Mouse (Mus musculus) kidney, embryonic 15.5 days (tissue): Measurements from ENCODE around the gene Zfp367. TPM values are rescaled to one million over a fixed set of nuclear protein-coding genes. Genes with fewer than 3 reads are reported as not detected.
A peak's percentile ranks its signal among the peaks of the same experiment; 100 is the strongest.

ENCODE experiments used
- ATAC-seq: fragments of 200-750 bp; cut with Nextera tagmentation; replicated peaks from 2 replicates; pipeline ENCODE4 v1.8.0; 2017; ENCODE audit warnings: moderate TSS enrichment; ENCODE audit not compliant: low FRiP score
- H3K27ac ChIP-seq: fragments of 300-500 bp; sonication (generic); 2 replicates; pipeline ENCODE4 v1.5.1; 2015; ENCODE audit warnings: mild to moderate bottlenecking, inconsistent platforms
- H3K27me3 ChIP-seq: fragments of 300-500 bp; sonication (generic); 2 replicates; pipeline ENCODE4 v1.6.1; 2015; ENCODE audit warnings: inconsistent platforms
- H3K36me3 ChIP-seq: fragments of 300-500 bp; sonication (generic); 2 replicates; pipeline ENCODE4 v1.6.1; 2015; ENCODE audit warnings: inconsistent platforms
- H3K4me1 ChIP-seq: fragments of 300-500 bp; sonication (generic); 2 replicates; pipeline ENCODE4 v1.6.1; 2015; ENCODE audit warnings: inconsistent platforms
- H3K4me2 ChIP-seq: fragments of 300-500 bp; sonication (generic); 2 replicates; pipeline ENCODE4 v1.6.1; 2015; ENCODE audit warnings: moderate library complexity, mild to moderate bottlenecking, inconsistent platforms
- H3K4me3 ChIP-seq: fragments of 300-500 bp; sonication (generic); replicated peaks from 2 replicates; pipeline ENCODE4 v1.5.1; 2015; ENCODE audit warnings: mild to moderate bottlenecking, inconsistent platforms
- H3K9ac ChIP-seq: fragments of 300-500 bp; sonication (generic); 2 replicates; pipeline ENCODE4 v1.6.1; 2015; ENCODE audit warnings: mild to moderate bottlenecking, inconsistent platforms
- H3K9me3 ChIP-seq: fragments of 300-500 bp; sonication (generic); replicated peaks from 2 replicates; pipeline ENCODE4 v1.6.1; 2016; ENCODE audit warnings: inconsistent platforms
- WGBS: fragments of 180-500 bp; shearing (Covaris S2); methylation state at CpG from one replicate; pipeline ENCODE4 v1.1.7; 2015; ENCODE audit warnings: mixed read lengths; 5-methylcytosine and 5-hydroxymethylcytosine counted together
- polyA plus RNA-seq: library from polyadenylated mRNA; unstranded; fragments of >200 nt; fragmentation: Nextera tagmentation; extraction: Ambion mirVana; gene quantifications from 2 replicates; pipeline ENCODE4 v1.2.1, GENCODE M21; 2015

Gene Zfp367
- polyA plus RNA-seq, 1 experiment from 2014 or later = 17.6 TPM

DNA sequence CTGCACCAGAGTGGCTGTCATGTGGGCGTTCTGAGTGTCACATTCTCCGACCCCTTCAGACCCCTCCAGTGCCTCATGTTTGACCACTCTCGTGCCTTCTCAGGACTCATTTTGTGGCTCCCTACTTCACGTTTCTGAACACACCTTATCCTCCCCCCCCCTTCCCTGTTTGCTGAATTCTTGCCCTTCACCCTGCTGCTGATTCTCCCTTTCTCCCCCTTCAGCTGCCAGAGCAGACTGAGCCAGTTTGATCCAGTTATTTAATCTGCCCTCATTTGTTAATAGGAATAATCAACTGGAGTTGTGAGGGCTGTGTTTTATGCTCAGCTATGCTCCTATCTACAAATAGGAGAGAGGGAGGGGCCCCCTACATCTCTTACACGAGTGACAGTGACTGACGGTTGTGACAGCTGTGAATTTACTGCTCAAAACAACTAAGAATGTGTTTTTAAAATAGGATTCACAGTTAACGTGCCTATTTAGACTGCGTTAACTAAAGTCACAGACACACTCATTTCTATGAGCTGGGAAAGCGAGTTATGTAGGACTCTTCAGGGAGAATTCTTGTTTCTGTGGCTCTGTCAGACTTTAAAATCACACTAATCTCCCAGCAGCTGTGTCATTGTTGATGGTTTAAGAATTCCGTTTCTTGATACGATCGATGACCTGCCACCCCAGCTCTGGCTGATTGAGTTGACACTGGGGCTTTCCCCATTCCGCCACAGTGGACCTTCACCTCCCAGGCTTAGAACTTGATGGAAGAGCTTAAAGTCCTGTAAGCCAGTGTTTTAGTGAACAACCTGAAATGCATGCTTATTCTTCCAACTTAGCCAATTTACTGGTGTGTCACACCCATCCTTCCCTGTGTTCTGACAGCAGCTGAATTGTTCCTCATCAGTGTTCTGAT, 26.0 kb upstream of the Zfp367 start:
- no peaks in the 10 kb centered on the region for H3K9me3 ChIP-seq
- H3K27me3 ChIP-seq = no peaks in the 10 kb centered on the region
- 85% methylated on average over 13 of the region's 13 CpGs for WGBS

DNA sequence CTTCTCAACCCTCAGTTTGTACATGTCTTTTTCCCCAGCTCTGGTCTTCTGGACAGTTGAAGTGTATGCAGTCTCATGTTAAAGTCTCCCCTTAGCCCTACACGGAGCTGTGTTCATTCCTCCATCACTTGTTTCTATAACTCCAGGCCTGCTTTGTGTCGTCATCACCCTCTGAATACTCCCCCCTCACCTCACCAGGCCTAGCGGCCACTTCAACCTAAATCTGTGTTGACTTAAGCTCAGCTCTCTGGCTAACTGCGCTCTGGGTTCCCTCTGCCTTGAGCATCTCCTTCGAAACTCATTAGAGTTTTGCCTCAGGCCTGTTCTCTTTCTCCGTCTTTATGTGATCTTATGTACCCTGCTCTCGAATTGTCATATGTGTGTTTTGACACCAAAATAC, 25.0 kb upstream of the Zfp367 start:
- H3K4me1 ChIP-seq = no peaks in the 10 kb centered on the region
- H3K9me3 ChIP-seq = no peaks in the 10 kb centered on the region
- H3K4me2 ChIP-seq = no peak overlapping the region
- H3K9ac ChIP-seq = no peak overlapping the region
- peaks cover 74% of the 10 kb centered on the region for H3K36me3 ChIP-seq
- 84% methylated on average over 7 of the region's 7 CpGs for WGBS
- no peak for ATAC-seq
- no peaks in the 10 kb centered on the region for H3K27me3 ChIP-seq
- no peak overlapping the region for H3K27ac ChIP-seq
- no peak overlapping the region for H3K4me3 ChIP-seq

More for the DNA sequence above, 26.0 kb upstream of the Zfp367 start:
- Histone ChIP-seq H3K36me3 (peaks cover 72% of the 10 kb centered on the region), H3K27ac (no peak overlapping the region), H3K4me3 (no peak overlapping the region), H3K9ac (no peak overlapping the region), H3K4me2 (no peak overlapping the region), H3K4me1 (no peaks in the 10 kb centered on the region)
- ATAC-seq = peak; percentile 25; the same call in 1 of the 2 replicates

DNA sequence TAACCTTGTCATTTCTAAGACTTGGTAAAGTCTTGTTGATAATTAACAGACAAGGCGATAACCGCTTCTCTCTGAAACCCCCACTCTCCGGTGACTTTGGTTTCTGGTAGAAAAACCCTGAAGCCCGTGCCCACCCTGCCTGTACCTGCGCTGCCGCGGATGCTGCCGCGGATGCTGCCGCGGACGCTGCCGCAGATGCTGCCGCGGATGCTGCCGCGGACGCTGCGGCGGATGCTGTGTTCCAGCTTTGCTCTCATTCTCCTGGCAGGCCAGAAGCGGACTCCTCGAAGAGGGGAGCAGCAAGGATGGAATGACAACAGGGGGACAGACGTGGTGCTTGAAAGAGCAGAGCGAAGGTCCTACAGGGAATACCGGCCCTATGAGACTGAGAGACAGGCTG, 16.7 kb upstream of the Zfp367 start:
- 98% methylated on average over 25 of the region's 25 CpGs for WGBS
- Histone ChIP-seq H3K4me1 (no peaks in the 10 kb centered on the region), H3K27ac (no peak overlapping the region), H3K27me3 (no peaks in the 10 kb centered on the region), H3K4me2 (no peak overlapping the region), H3K9ac (no peak overlapping the region), H3K4me3 (no peak overlapping the region), H3K36me3 (peaks cover 83% of the 10 kb centered on the region), H3K9me3 (peaks cover 49% of the 10 kb centered on the region)
- no peak for ATAC-seq

DNA sequence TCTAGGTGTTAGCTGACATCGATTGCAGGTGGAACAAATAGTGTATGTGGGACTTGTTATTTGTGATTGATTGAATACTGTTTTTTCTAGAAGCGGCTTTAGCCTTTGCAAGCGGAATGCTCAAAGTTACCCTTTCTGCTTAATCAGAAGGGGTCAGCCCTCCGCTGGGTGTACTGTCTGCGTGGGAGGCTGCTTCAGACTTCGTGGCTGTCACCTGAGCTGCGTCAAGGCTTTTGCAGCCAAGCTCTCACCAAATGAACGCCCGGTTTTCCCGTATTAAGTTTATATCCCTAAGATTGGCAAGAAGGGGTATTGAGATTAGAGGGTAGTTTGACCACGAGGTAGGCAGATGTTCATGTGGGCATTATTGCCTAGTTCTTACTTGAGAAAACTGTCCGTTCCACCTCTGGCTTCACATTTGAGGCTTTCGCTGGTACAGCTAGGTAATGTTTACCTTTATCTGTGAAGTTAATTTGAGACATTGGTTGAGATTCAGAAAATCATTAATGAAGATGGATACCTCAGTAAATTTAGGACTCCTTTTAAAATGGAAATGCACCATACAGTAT, 10.2 kb upstream of the Zfp367 start:
- Histone ChIP-seq H3K27me3 (peaks cover 18% of the 10 kb centered on the region; the same call in 1 of the 2 replicates), H3K9ac (peak overlapping the region; percentile 71), H3K36me3 (peaks cover 23% of the 10 kb centered on the region), H3K27ac (no peak overlapping the region), H3K4me2 (peak overlapping the region; percentile 95), H3K9me3 (peaks cover 12% of the 10 kb centered on the region), H3K4me3 (peak overlapping the region; percentile 71), H3K4me1 (peaks cover 17% of the 10 kb centered on the region)
- WGBS = 23% methylated on average over 13 of the region's 13 CpGs
- no peak for ATAC-seq

DNA sequence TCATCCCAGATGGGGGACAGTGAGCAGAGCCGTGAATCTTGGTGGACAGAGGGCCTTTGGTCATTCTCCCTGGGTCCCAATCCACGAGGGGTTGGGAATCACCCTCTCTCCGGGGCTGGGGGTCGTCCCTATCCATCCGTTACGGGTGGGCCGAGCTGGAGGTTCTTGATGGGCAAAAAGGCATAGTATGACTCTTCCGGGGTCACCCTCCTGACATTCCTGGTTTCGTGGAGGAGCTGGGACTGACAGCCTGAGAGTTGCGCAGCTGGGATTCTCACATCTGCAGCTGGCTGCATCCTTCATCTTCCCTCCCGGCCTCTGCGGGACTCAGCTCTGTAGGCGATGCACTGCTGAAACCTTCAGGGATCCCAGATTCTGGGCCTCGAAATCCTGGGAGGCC, 9.6 kb upstream of the Zfp367 start:
- ATAC-seq = peak; percentile 5; the same call in 1 of the 2 replicates
- Histone ChIP-seq H3K4me1 (peaks cover 17% of the 10 kb centered on the region), H3K27me3 (peaks cover 20% of the 10 kb centered on the region; the same call in 1 of the 2 replicates), H3K4me3 (peak overlapping the region; percentile 71), H3K36me3 (peaks cover 20% of the 10 kb centered on the region), H3K27ac (no peak overlapping the region), H3K9ac (peak overlapping the region; percentile 71), H3K9me3 (peaks cover 9% of the 10 kb centered on the region; the same call in 1 of the 2 replicates), H3K4me2 (peak overlapping the region; percentile 95)
- WGBS = 1% methylated on average over 14 of the region's 14 CpGs

DNA sequence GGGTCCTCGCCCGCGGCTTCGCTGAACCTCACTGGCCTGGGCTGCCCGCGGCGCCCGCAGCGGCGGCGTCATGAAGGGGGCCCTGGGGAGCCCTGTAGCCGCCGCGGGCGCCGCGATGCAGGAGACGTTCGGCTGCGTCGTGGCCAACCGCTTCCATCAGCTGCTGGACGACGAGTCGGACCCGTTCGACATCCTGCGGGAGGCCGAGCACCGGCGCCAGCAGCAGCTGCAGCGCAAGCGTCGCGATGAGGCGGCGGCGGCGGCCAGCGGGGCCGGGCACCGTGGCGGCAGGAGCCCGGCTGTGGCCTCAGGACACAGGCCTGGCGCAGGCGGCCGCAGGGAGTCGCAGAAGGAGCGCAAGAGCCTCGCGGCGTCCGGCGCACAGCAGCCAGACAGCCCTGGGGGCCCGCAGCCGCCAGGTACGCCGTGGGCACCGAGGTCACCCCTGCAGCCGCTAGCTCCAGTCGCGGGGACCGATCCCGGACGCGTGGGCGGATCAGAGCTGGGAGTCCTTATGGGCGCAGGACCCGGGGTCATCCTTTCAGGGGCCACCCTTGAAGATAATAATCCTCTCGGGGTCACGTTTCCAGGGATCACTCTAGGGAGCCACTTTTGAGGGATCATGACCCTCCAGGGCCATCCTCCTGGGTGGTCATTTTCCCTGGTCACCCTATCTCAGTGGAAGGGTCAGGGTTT, 9.1 kb upstream of the Zfp367 start:
- H3K4me3 ChIP-seq = peak overlapping the region; percentile 71
- peaks cover 20% of the 10 kb centered on the region; the same call in 1 of the 2 replicates for H3K27me3 ChIP-seq
- H3K4me2 ChIP-seq = peak overlapping the region; percentile 95
- peaks cover 6% of the 10 kb centered on the region; the same call in 1 of the 2 replicates for H3K9me3 ChIP-seq
- peak; percentile 77 for ATAC-seq
- WGBS = under 1% methylated on average over 71 of the region's 71 CpGs
- peak overlapping the region; percentile 71 for H3K9ac ChIP-seq
- H3K4me1 ChIP-seq = peaks cover 17% of the 10 kb centered on the region
- peaks cover 17% of the 10 kb centered on the region; the same call in 1 of the 2 replicates for H3K36me3 ChIP-seq
- H3K27ac ChIP-seq = peak overlapping the region; percentile 88

DNA sequence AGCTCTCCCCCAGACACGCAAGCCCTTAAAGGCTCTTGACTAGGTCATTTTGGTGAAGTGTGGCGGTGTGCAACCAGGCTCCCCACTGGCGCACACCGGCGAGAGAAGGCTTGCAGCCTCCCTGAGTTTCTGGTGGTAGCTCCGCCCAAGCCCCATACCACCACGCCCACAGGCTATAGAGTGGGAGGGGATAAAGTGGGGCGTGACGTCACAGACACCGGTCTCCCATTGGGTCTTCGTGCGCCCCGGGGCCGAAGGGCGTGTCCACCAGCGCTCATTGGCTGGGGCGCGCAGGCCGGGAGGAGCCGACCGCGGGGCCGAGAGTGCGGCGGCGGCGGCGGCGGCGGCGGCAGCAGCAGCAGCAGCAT, 8.5 kb upstream of the Zfp367 start, which contains the start of gene Habp4:
Gene Habp4 (plus strand): TSS at position 277 of the 368 bp plus-strand sequence.
- Histone ChIP-seq H3K36me3 (peaks cover 13% of the 10 kb centered on the region; the same call in 1 of the 2 replicates), H3K27ac (peak within 1 kb of the TSS; percentile 88), H3K9me3 (peaks cover 3% of the 10 kb centered on the region; the same call in 1 of the 2 replicates), H3K4me1 (peaks cover 17% of the 10 kb centered on the region), H3K4me3 (peak within 1 kb of the TSS; percentile 71), H3K9ac (peak within 1 kb of the TSS; percentile 71), H3K4me2 (peak within 1 kb of the TSS; percentile 95), H3K27me3 (peaks cover 20% of the 10 kb centered on the region; the same call in 1 of the 2 replicates)
- peak; percentile 99 for ATAC-seq
- under 1% methylated on average over 31 of the region's 31 CpGs for WGBS

DNA sequence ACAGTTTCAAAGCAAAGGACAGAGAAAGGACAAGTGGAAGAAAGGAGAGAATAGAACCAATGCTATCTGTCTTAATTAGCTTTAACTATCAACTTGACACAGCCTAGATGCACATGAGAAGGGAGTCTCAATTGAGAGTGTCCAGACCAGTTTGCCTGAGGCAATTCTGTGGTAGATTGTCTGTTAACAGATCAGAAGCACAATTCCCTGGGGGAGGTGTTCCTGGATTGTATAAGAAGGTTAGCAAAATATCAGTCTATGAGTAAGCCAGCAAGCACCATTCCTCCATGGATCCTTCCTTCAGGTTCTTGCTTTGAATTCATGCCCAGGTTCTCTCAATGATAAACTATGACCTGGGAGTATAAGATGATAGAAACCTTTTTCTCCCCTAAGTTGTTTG, 4.0 kb upstream of the Zfp367 start:
- H3K27me3 ChIP-seq = peaks cover 20% of the 10 kb centered on the region; the same call in 1 of the 2 replicates
- H3K27ac ChIP-seq = no peak overlapping the region
- H3K9ac ChIP-seq = no peak overlapping the region
- no peak overlapping the region for H3K4me2 ChIP-seq
- H3K4me3 ChIP-seq = no peak overlapping the region
- H3K9me3 ChIP-seq = no peaks in the 10 kb centered on the region
- peaks cover 21% of the 10 kb centered on the region for H3K4me1 ChIP-seq
- no peak for ATAC-seq
- no peaks in the 10 kb centered on the region for H3K36me3 ChIP-seq

DNA sequence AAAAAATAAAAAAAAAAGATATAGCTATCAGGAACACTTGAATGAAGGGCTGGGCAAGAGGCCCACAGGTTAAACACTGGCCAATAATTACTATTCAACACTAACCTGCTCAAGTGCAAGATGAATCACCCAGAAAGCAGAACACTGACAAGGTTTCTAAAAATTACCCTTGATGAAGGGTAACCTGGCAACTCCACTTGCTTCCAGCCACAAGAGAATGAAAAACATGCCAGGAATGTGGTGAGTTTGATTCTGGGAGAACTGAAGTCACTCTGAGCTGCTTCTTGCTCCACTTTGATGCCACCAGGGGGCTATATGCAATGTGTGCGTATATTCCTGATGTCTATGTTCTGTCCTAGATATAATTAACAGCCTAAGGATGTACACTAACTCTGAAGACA, 2.2 kb upstream of the Zfp367 start:
- no peak overlapping the region for H3K4me3 ChIP-seq
- 18% methylated on average over 1 of the region's 1 CpGs for WGBS
- H3K27ac ChIP-seq = peak overlapping the region; percentile 45
- peaks cover 14% of the 10 kb centered on the region; the same call in 1 of the 2 replicates for H3K27me3 ChIP-seq
- no peaks in the 10 kb centered on the region for H3K9me3 ChIP-seq
- no peak for ATAC-seq
- peak overlapping the region; percentile 5; the same call in 1 of the 2 replicates for H3K4me2 ChIP-seq
- H3K36me3 ChIP-seq = no peaks in the 10 kb centered on the region
- H3K4me1 ChIP-seq = peaks cover 29% of the 10 kb centered on the region
- H3K9ac ChIP-seq = no peak overlapping the region

DNA sequence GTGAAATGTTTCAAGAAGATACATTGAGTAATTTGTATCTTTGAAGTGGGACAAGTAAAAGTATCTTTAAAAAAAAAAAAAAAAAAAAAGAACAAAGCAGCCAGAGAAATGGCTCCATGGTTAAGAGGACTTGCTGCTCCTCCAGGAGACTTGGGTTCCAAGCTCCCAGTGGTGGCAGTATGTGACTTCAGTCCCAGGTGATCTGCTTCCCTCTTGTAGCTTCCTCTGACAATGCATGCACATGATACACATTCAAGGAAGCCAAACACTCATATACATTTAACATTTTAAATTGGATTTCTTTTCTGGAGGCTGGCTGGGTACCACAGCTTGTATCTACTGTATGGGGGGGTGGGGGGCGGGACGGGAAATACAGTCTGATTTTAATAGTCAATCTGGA, 1.6 kb upstream of the Zfp367 start:
- ATAC-seq = no peak
- Histone ChIP-seq H3K4me3 (no peak overlapping the region), H3K4me2 (peak overlapping the region; percentile 5; the same call in 1 of the 2 replicates), H3K9ac (no peak overlapping the region), H3K36me3 (no peaks in the 10 kb centered on the region), H3K27ac (peak overlapping the region; percentile 45; the same call in 1 of the 2 replicates), H3K4me1 (peaks cover 34% of the 10 kb centered on the region), H3K27me3 (peaks cover 10% of the 10 kb centered on the region; the same call in 1 of the 2 replicates), H3K9me3 (no peaks in the 10 kb centered on the region)
- 70% methylated on average over 2 of the region's 2 CpGs for WGBS

DNA sequence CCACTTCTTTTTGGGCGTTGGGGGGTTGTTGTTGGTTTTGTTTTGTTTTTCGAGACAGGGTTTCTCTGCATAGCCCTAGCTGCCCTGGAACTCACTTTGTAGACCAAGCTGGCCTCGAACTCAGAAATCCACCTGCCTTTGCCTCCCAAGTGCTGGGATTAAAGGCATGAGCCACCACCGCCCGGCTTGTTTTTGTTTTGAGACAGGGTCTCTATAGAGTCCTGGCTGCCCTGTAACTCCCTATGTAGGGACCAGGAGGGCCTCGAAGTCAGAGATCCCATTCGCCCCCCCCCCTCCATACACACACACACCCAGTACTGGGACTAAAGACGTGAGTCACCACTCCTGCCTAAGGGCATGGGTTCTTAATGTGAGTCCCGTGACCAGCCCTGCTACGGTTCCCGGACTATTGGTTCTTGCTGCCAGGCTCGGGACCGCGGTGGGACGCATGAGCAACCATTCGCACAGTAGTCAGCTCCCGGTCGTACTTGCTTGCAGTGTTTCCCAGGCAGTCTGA, 807 bp upstream of the Zfp367 start:
- peak overlapping the region; percentile 95 for H3K4me2 ChIP-seq
- 1% methylated on average over 18 of the region's 18 CpGs for WGBS
- peaks cover 5% of the 10 kb centered on the region; the same call in 1 of the 2 replicates for H3K27me3 ChIP-seq
- no peaks in the 10 kb centered on the region for H3K9me3 ChIP-seq
- ATAC-seq = peak; percentile 57
- H3K36me3 ChIP-seq = no peaks in the 10 kb centered on the region
- H3K4me1 ChIP-seq = peaks cover 34% of the 10 kb centered on the region
- peak overlapping the region; percentile 96 for H3K27ac ChIP-seq
- 0 out of 2 replicates have a peak overlapping the region, but pooled peaks have one; percentile 17 for H3K9ac ChIP-seq
- peak overlapping the region; percentile 96 for H3K4me3 ChIP-seq
